Mouse (Mus musculus) adipocyte (in vitro differentiated cells): ENCODE results near the gene Frmpd4.

Experiments
- DNase-seq: peaks from one replicate; pipeline ENCODE4 v3.0.0-alpha.2; 2016; ENCODE audit warnings: low spot score

The Frmpd4 gene

GRCm38 (mm10) chrX:167552827-167553226, 1024.2 kb downstream of the Frmpd4 start:
- DNase-seq, result no peak

- no peak for DNase-seq
These were observed 1053.9 kb downstream of the Frmpd4 start for GRCm38 (mm10) chrX:167523151-167523550.

DNA sequence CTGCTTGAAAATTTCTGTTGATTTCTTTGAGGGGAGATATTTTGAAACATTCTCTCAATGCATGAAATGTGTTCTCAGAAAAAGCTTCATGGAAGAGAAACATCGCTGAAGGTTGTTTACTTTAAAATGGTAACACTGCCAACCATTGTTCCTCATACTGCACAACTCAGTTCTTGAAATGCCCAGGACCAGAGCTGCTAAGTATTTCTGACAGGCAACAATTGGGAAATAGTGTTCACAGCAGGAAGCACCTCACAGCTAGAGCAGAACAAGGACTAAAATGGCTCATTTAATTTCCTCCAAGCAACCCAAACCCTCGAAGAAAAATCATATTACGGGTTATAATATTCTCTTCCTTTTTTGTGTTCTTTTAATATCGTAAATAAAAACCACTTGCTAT, 1054.5 kb downstream of the Frmpd4 start:
- no peak for DNase-seq

- no peak for DNase-seq
These were observed 1058.6 kb downstream of the Frmpd4 start for GRCm38 (mm10) chrX:167518440-167518839.

GRCm38 (mm10) chrX:167497780-167498179, 1079.3 kb downstream of the Frmpd4 start:
- peak; percentile 53 for DNase-seq

- no peak for DNase-seq
These were observed 1084.8 kb downstream of the Frmpd4 start for GRCm38 (mm10) chrX:167492265-167492664.

GRCm38 (mm10) chrX:167491589-167492207, 1085.3 kb downstream of the Frmpd4 start:
- no peak for DNase-seq

DNA sequence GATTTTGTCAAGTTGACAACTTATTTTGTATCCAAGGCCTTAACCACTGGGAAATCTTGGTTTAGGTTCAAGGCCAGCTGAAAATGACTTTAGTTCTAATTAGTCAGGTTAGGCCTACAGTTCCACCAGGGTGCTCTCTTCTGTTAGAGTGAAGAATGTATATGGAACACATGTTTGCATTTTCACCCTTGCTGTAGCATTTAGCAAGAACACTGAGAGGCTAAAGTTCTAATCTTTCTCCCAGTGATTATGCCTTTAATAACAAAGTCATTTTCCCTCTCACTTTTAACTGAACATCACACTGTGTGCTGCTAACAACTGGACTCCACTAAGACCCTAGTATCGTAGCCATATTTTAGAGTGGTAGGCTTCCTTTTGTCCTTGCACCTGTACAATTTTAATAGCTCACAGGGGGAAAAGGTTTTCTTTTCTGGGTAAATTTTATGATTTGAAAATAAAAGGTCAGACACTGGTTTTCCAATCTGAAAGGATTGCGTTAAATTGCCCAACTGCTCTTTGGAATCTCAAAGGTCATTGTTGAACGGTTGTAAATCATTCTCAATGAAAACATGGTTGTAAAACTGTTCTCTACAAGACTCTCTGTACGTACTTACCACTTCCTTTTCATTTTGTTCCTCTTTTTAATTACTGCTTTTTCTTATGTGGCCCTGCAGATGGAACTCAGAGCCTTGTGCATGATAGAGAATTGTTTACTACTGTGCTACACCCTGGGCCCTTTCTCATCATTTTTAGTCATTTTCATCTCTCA, 1093.4 kb downstream of the Frmpd4 start:
- peak; percentile 6 for DNase-seq

- DNase-seq, result no peak
These were observed 1099.4 kb downstream of the Frmpd4 start for GRCm38 (mm10) chrX:167477636-167478035.

- DNase-seq, result no peak
These were observed 1142.1 kb downstream of the Frmpd4 start for GRCm38 (mm10) chrX:167434883-167435282.

DNA sequence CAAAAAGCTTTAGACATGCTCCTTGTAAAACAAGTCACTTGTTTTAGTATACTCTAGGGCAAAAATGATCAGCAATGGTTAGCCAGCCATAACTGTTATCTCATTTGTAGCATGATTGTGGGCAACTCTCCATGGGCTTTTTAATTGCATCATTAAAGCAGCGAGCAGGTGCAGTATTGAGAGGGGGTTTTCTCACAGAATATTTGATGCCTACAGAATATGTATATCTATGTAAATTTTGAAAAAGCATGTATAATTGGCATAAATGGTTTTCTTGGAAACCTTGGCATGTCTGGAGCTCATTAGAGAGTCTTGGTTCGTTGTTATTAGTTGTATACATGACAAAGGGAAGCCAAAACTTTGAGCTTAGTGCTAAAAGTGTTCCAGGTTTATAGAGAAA, 1143.1 kb downstream of the Frmpd4 start:
- DNase-seq, result no peak
